Mouse (Mus musculus): Measurements from ENCODE around the gene Sema6d.

DNA sequence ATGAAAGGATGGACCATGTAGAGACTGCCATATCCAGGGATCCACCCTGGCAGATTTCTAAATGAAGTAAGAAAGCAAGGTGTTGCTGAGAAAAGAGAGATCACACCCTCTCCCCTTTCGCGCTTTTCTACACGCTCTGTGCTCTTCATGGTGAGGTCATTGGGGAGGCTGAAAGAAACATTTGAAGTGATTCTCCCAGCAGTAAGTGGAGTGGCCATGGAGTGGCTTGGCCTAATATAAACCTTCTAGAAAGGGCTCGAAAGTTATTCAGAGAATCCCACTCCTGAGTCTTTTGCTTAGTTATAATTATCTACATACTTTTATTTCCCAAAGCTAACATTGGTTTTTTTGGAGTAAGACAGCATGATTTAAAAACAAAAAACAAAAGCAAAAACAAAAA is 367.2 kb downstream of the Sema6d start:
- no peak for TF ChIP-seq EP300 (IDR thresholded peaks at IDR 0.05; ENCODE audit: insufficient read depth, low read depth, low read length)
- no peak for TF ChIP-seq CTCF (IDR thresholded peaks at IDR 0.05; ENCODE audit: low read depth, low read length)

All from ES-Bruce4 (cell line).